Mouse (Mus musculus) 3T3-L1 (cell line): ENCODE measurements at regions not wholly inside any gene's neighbourhood (a gene's known extent, or its start where the extent isn't known, plus 50 kb on each side); places are given as distances from the start of the nearest gene placed in this dataset.
"Not testable (repeated sequence)": the region's sequence is repeated elsewhere in the genome, so short reads cannot be mapped to it uniquely, and the experiment has no call there.

Experiments
- DNase-seq: peaks from one replicate; pipeline ENCODE4 v3.0.0-alpha.2; 2015; ENCODE audit warnings: low read depth, low spot score

DNA sequence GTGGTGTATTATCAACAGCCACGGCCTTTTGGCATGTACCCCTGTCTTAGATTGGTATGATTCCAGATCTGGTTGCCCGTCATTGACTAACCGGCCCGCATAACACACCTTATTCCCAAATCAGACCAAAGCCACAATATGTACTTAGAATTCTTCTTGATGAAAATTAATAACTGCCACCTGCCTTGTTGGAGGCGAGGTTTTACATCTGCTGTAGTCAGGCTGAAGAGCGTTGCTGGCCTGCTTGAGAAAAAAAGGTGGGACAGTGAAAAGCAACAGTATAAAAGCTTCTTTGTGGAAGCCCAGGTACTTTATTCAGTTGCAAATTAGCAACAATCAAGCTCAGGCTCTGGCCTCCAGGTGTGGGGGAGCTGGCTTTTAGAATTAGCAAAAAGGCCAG lies 223.6 kb upstream of the Car8 start:
- not testable (repeated sequence) for DNase-seq

DNA sequence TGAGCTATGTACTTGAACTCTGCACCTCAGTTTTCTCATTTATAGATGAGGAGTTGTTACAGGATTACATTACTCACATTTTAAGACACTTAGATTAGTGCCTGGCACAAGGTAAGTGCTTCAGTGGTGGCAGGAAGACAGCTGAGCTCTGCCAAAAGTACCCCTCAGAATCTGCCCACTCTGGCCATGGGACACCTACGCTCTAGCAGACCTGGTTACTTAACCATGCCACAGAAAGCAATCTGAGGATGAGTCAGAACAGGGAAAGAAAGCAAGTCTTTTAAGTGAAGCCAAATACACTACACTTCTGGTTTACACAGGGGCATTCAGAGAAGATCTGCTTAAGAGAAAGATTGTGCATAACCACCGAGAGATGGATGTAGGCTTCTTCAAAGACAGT lies 215.5 kb upstream of the Car8 start:
- no peak for DNase-seq

DNA sequence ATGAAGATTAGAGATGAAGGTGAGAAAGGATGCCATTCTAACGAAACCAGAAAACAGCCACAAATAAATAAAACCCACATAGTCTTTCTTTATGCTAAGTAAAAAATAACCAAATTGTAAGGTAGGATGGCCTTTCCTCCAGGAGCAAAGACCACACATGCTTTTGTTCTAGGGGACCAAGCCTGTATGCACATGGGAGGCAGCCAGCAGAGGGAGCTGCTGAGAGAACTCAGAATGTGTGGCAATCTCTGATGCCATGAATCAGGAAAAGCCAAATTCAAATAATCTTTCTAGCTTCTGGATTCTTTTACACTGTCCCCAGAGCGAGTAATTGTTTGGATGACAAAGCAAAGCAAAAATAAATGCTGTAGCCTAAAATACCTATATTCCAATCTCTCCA lies 193.6 kb upstream of the Car8 start:
- peak; percentile 70 for DNase-seq

DNA sequence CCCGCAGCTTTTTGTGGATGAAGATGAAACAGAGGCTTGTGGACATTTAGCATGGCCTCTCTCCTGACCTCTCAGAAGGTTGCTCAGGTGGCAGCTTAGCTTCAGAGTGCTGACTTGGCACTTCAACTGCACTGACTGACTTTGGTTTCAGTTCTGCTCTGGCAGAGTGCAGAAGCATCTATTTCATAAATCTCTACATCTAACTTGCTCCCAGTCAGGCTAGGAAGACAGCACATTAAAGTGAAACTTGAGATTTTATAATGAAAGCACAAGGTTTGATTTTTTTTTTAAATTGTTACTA lies 192.1 kb upstream of the Car8 start:
- no peak for DNase-seq

DNA sequence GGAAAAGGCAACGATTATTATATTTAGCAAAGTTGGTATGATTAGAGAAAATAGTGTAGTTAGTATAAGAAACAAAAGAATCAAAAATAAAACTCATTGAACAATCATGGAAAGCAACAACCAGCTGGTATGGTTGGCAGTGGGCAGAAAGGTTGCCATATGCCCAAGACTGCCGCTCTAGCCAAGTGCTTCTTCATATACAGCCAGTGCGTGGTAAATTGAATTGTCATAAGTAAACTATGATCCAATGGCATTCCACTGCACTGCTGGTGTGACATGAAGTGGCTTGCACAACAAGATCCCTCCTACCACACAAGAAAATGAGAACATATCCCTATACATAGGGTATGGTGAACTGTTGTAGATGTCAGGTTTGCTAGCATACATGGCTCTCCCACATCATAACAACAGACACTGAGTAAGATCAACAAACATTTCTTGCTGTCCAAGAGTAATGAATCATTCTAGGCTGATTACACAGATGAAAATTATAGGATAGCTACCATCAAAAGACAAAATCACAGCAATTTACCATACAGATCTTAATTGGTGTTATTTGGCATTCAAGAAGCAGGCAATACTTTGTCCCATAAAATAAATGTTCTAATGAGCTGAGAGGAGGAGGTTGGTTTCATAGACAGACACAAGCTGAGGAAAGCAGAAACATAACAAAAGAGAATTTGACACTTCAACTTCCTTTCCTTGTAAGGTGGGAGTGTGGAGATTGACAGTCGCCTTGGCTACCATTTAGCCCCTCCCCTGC lies 191.6 kb upstream of the Car8 start:
- no peak for DNase-seq

DNA sequence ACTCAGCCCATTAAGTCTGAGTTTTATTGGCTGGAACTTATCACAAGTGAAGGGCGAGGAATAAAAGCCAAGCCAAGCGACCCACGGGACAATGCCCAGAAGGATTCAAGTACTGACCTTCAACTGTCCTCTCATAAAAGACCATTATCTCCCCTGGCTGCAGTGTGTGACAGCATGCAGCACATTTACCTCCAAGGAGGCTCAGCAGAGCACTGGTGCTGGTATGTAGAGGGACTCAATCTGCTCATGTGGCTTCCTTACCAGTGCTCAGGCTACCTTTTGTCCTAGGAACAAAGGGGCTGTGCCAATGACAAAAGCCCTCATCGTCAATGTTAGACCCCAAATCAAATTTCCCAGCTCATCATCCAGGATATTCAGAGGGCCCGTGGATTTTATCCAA lies 190.9 kb upstream of the Car8 start:
- DNase-seq, result no peak

DNA sequence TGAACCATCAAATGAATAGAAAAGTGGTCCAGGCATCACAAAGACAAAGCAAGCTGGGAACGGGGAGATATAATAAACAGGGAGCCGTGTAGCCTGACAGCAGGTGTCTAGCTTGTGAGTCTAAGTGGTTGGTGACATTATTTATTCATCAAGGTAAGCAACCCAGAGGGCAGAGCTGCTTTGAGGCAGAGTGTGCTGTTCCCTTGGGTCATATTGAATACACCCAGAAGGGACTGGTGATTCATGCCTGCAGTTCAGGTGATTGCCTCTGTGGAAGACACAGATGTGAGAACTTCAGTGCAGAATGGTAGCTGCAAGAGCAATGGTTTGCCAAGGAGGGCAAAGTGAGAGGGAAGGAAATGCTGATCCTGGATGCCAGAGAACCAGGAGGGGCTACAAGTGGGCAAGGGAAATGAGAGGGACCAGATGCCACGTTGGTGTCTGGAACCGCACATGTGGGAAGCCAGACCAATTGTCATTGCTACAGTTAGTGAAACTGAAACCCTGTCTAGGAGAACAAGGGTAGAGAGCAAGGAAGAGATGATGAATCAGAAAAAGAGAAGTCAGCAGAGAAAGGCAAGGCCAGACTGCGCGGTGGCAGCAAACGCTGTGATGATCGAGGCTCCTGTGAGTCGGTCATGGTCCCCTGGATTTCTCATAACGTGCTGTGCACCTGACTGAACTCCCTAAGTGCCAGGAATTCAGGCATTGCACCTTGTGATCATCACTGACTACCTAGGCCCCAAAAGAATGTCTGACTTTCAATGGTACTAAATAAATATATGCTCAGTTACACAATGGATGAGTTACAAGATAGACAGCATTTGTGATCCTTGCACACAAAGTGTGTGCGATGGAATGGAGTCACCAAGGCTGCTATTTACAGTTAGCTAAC lies 190.0 kb upstream of the Car8 start:
- no peak for DNase-seq

DNA sequence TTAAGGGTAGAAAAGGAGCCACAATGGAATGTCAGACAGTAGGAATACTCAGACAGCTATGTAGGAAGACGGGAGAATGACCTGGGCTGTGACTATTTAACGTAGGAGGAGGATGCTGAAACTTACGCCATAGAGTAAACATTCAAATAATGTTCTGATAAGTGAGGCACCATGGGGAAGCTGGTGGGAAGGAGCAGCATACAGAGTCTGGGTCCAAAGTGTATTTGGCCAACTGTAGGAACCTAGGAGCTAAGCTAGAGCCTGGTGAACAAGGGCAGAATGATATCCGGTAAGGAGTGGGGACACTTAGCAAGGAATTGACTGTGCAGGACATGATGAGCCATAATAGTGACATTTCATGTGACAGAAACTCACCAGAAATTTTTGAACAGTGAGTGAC lies 189.0 kb upstream of the Car8 start:
- DNase-seq, result no peak

DNA sequence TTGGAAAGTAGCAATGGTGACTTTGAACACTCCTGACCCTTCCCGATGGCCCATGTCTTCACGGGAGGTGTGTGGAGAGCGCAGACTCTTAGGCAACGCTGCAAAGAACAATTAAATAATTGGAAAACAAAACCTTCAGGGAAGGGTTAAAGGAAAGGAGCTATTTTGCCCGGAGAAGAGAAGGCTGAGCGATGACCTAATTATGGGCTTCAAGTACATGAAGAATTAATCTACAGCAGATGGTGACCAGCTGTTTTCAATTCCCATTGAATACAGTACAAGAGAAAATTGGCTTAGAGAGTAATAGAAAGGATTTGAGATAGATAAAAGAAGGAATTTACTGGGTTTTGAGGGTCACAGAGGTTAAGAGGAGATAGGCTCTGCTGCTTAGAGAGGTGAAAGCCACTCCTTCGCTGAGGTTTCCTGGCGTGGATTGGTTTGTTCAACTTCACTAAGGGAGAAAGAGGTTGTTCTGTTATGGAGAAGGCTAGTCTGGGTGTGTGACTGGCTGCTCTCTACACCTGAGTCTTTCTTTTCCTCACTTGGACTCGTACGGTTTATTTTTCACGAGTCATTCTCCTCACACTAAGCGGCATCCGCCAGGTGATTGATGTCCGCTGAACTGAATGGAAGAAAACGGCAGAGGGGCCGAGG lies 184.7 kb upstream of the Car8 start:
- peak; percentile 53 for DNase-seq

DNA sequence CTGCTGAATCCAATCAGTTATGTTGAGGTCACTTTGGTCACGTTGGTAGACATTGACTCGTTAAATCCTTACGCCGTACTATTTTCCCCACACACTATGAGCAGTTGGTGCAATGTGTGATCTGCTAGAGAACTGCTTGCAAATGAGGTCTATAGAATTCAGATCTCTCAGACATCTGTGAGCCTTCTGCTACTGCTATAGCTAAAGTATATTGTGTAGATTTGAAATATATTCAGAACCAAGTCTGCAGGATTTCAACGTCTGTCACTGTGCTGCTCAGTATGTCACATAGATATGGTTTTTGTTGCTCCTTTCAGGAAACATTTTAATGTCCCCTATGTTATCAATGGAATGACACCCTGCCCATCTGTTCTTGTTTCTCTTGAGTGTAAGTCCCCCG lies 182.4 kb upstream of the Car8 start:
- no peak for DNase-seq

DNA sequence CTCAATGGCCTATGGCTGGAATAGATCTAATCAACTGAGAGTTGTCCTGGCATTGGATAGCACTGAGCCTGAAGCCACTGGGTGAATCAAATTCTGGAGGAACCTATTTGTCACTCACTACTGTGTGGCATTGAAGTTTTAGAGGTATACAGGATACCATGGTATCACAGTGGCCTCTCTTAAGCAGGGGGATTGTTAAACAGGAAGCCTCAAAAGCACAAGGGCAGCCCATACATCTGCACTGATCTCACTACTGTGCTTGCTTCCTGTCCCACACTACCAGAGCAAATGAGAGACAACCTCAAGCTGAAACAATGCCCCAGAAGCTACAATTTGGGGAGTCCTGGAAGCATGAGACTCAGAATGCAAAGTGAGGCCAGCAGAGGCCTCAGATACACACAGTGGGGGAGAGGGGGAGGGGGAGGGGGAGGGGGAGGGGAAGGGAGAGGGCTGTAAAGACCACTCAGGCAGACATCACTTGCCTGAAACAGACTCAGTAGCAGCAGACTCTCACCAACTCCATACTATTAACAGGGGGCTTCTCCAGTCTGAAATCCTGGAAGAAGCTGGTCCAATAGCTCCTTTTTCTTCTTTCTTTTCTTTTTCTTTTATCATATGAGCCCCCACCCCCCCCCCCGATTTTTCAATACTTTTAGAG lies 179.7 kb upstream of the Car8 start:
- no peak for DNase-seq

DNA sequence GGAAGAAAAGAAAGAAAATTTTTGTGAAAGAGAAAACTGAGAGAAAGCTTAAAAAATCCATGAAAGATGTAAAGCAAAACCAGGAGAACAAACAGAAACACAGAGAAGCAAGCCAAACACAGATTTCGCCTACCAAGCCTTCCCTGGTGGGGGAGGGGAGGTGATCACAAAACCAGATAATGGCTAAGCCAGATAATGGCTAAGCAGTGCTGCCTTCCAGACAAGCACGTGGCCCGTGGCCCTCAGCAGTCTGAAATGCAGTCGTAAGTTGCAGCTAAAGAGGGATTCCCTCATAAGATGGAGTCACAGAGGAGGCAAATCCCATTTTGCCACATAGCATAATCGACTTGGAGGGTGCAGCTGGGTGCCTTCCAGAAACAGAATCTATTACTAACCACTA lies 179.0 kb upstream of the Car8 start:
- DNase-seq, result no peak

DNA sequence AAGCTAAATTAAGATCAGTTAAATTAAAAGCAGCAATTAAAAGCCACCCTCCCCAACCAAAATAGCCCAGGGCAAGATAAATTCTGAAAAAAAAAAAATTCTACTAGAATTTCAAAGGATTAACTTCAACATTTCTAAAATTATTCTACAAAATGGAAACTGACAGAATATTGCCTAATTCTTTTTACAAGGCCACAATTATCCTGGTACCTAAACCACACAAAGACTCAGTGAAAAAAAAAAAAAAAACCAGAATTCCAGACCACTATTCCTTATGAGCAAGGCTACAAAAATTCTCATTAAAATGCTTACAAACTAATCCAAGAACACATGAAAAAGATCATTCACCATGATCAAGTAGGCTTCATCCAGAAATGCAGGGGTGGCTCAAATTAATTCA lies 174.5 kb upstream of the Car8 start:
- DNase-seq, result no peak

DNA sequence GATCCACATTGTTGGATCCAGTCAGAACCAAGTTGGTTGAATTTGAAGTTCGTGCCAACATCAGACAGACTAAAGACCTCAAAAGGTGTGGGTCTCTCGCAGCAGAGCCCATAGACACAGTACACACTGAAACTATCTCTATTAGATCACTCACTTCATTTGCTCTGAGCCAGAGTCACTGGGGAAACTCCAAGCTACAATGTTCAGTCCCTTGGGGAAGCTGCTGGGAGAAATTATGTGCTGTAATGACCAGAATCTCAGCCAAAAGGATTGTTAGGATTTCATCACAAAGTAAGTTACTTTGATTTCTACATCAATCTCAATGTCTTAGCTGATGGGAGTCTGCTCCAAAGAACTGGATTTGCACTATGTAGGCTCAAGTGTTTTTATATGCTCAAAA lies 161.2 kb upstream of the Car8 start:
- no peak for DNase-seq

DNA sequence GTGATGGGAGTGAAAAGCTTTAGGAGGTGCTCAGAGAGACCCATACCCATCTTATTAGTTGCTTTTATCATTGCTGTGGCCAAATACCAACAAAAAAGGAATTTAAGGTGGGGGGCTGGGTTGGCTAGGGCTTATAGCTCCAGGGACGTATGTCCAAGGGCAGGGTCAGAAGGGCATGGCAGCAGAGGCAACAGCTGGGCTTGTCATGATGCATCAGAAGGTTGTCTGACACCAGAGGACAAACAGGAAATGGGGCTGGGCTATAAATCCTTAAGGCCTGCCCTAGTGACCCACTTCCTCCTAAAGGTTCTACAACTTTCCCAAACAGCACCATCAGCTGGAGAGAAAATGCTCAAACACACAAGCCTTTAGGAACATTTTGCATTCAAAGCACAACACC lies 160.6 kb upstream of the Car8 start:
- DNase-seq, result no peak

DNA sequence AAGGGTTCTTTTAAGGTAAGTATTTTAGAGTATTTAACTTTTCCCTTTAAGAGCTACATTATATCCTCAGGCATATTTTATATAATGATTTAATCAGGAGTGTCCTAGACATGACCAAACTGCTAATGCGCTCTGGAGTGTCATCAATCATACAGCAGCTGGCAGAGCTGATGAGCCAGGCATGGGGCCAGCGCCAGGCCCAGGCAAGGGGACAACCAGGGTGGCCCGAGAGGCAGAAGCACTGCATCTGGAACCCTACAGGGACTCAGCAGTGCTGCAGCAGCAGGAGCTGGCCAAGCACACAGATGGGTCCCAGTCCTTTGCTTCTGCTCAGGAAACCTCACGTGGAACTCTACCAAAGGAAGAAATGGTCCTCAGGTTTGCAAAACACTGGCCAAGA lies 160.1 kb upstream of the Car8 start:
- DNase-seq, result no peak

DNA sequence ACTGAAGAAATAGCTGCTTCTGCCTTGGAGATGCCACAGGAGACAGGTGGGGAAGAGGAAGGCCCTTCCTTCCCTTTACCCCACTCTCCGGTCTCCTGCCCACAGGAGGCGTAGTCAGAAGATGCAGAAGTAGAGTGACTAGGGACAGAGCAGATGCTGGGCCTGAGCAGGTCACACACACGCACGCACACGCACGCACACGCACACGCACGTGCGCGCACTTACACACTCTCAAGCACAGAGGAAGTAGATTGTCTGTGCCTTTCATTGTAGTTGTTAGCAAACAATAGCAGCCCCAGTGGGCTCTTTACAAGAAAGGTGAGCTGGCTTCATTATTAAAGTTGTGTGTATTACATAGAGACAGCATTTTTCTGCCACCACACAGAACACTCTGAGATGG lies 144.3 kb upstream of the Car8 start:
- DNase-seq, result no peak

DNA sequence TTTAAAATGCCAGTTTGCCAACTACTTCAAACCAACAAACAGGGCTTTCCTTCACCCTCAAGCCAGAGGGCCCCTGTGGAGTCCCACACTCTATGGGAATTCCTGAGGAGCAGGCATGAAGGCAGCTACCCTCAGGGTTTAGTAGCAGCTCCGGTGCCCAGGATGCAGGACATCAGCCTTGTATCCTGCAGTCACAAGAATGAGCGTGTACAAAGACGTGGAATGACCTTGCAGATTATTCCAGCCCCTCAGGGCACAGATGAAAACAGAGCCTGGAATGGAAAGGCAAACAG lies 143.2 kb upstream of the Car8 start:
- DNase-seq, result no peak

DNA sequence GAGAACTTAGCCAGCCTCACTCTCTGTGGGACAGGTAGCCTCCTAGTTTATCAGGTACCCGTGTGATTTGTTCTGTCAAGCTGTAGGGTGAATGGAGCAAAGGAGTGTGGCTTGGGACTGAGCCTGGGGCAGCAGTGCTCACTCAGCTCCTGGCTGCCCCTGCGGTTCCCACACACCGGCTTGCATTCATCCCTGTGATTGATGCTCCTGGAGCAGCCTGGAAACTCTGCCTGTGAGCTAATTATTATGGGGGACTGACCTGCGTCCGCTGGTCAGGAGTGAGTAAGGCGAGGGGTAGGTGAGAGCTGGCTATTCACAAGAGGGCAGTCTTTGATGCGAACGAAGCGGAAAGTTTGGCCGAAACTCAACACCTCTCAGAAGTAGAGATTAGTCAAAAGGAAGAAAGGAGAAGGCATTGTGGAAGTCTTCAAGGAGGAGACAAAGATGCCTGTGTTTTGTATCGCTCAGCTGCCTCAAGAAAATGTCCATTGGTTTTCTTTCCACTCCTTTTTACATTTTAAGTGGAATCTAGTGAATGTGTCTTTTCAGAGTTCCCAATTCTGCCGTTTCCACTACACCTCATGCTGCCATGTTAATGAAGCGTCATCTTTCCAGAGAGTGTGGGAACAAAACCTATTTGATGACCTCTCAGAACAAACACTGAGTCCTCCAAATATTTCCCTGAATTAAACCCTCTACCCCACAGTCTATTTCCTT lies 142.7 kb upstream of the Car8 start:
- no peak for DNase-seq

DNA sequence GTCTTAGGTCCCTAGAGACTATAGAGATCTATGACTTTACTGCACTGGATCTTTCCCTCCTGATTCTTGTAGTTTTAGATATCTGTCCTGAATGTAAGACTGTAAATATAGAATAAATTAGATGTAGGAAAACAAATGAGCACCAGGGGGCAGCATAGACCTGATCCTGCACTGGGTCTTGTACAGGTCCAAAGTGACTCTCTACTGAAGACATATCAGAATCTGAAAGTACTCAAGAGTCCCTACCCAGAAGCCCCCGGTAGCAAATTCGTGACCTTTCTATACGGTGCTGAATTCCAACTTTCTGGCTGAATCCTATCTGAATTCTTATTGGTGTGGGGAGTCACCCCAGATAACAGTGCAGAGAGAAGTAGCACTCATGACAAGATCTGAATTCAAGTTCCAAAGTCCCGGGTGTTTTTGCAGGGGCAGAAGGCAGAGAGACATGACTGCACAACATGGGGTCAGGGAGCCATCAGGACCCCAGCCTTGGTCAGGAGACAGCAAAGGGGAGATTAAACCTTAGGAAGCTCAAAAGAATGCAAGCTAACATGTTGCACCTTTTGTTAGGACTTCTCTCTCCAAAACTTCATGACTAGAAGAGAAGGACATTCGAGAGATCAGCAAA lies 142.0 kb upstream of the Car8 start:
- peak; percentile 82 for DNase-seq

DNA sequence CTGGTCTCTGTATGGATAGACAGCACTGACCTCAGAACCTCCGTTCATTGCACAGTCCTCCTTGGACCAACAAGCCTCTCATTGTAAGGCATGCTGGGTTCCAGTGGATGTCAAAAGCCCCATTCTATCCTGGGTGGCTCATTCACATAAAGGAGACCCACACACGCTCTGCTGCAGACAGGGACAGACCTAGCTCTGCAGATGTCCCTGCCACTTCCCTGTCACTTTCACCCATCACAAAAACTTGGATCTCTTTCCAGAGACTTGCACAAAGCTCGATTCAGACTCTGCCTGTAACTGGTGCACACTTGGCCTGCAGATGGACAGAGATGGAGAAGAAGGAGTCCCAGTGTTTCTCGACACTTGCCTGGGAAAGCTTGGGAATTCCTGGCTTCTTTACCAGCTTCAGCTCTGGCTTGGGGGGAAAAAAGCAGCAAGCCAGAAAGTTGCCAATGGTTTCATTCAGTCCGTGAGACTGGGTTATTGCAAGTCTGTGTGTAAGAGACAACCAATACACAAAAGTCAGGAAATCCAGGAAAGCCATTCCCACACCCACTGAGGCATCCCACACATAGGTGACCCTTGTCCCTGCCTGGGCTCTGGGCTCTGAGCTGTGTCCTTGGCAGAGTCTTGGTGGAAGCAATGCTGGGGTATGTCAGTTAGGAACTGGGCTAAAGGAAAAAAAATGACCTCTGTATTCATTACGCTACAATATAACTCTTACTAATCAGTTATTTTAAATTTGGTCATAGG lies 136.1 kb upstream of the Car8 start:
- no peak for DNase-seq
